Comparison of ENCODE assay signal across 16 mouse cellular contexts in genomic region chr8:114826991-114827390, GRCm38 (mm10).
DNase-seq lines count a peak whose midpoint lies in the region; ATAC-seq lines count a peak whose summit lies in the region.
"Had no signal": no experiment of that assay in that cellular context is flagged by ENCODE, and none has a peak within 500 bp of the region (broad histone marks: within the 10 kb centered on the region; RNA-seq: fewer than 3 reads in every experiment).

No protein-coding gene starts in this region.

- DNase-seq in cerebellum, adult 18-20 months, result peak; percentile 25 to 31
- DNase-seq in T-cell, adult 2 months (ENCODE audit: low spot score), result peak; percentile 8
- peak; percentile 19 for DNase-seq in cerebellum, adult 9-10 months
- peak; percentile 27 to 56 for DNase-seq in cerebellum, postnatal 25 days
- no peak for DNase-seq in kidney, postnatal 4 days
- DNase-seq: adrenal gland, postnatal 25 days; embryo, embryonic 11 days; gastrocnemius, postnatal 36 days; heart, adult 18-20 months; heart, postnatal 14 days; kidney, adult 11 months had no signal

- no peak for ATAC-seq in cerebellum, adult (ENCODE audit: insufficient number of reproducible peaks, low FRiP score, low TSS enrichment)
- ATAC-seq in granulocyte monocyte progenitor cell, adult 5-6 weeks (replicated peaks; ENCODE audit: poor library complexity, severe bottlenecking), result no peak
- ATAC-seq: activated CD4-positive, CD25-positive, alpha-beta regulatory T cell, adult 4 months; forebrain, embryonic 15.5 days; hindbrain, postnatal 0 days had no signal

Comparison
In these comparisons a context has a peak if more than half of its experiments do, and no peak if none do; other contexts are left out.
1. DNase-seq: peak in cerebellum, adult 18-20 months (2 of 2), T-cell, adult 2 months (single experiment), cerebellum, adult 9-10 months (single experiment) and cerebellum, postnatal 25 days (2 of 2); none in kidney, postnatal 4 days (0 of 2).